Mouse (Mus musculus): ENCODE results near the gene Slc9a7. TPM values are rescaled to one million over a fixed set of nuclear protein-coding genes. Genes with fewer than 3 reads are reported as not detected.

Slc9a7 gene
- polyA plus RNA-seq, 1 experiment from 2014 or later: 13.3 TPM

DNA sequence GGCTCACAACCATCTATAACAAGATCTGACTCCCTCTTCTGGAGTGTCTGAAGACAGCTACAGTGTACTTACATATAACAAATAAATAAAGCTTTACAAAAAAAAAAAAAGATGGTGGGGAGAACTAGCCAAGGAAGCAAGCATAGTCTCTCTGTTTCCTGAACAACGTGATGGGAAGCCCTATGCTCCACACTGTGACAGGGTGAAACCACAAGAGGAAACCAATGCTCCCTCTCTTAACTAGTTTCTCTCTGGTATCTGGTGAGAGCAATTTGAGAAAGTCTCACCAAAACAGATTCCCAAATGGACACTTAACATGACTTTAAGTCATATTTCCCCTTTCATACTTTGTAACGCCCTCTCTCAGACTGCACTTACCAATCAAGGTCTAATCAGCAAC lies 5.4 kb downstream of the Slc9a7 start:
- no peaks in the 10 kb centered on the region for H3K9me3 ChIP-seq (replicated peaks; ENCODE audit: control insufficient read depth, low read length, poor library complexity, severe bottlenecking)
- H3K4me1 ChIP-seq (ENCODE audit: control insufficient read depth, insufficient read depth, low read length): no peaks in the 10 kb centered on the region
- no peak overlapping the region for H3K27ac ChIP-seq (ENCODE audit: low read length)
- no peak overlapping the region for H3K4me2 ChIP-seq (ENCODE audit: low read length)
- no peak for ATAC-seq
- no peaks in the 10 kb centered on the region for H3K36me3 ChIP-seq (ENCODE audit: control insufficient read depth, insufficient read depth, low read length)
- WGBS: 76% methylated on average over 2 of the region's 2 CpGs
- H3K9ac ChIP-seq (ENCODE audit: low read depth, low read length): no peak overlapping the region
- H3K27me3 ChIP-seq (ENCODE audit: control insufficient read depth, insufficient read depth, low read depth, low read length): no peaks in the 10 kb centered on the region
- H3K4me3 ChIP-seq (ENCODE audit: low read depth, low read length): no peak overlapping the region

DNA sequence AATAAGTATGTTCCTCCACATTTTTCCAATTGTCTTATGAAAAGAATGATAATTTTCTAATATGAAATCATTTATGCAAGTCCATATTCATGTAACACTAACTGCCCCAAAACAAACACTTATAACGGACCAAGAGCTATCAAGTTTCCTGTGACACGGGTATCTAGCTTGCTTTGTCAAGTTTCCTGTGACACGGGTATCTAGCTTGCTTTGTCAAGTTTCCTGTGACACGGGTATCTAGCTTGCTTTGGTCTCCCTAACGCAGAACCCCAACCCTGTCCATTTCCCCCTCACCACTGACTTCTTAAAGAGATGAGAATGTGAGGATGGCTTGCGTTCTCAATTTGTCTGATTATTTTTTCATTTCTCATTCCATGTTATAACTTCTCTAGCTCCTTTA lies 12.2 kb downstream of the Slc9a7 start:
- Histone ChIP-seq H3K36me3 (ENCODE audit: control insufficient read depth, insufficient read depth, low read length) (no peaks in the 10 kb centered on the region), H3K4me2 (ENCODE audit: low read length) (no peak overlapping the region), H3K9me3 (replicated peaks; ENCODE audit: control insufficient read depth, low read length, poor library complexity, severe bottlenecking) (no peaks in the 10 kb centered on the region), H3K27me3 (ENCODE audit: control insufficient read depth, insufficient read depth, low read depth, low read length) (no peaks in the 10 kb centered on the region), H3K27ac (ENCODE audit: low read length) (no peak overlapping the region), H3K4me3 (ENCODE audit: low read depth, low read length) (no peak overlapping the region), H3K4me1 (ENCODE audit: control insufficient read depth, insufficient read depth, low read length) (no peaks in the 10 kb centered on the region), H3K9ac (ENCODE audit: low read depth, low read length) (no peak overlapping the region)
- WGBS: 86% methylated on average over 6 of the region's 6 CpGs
- no peak for ATAC-seq

DNA sequence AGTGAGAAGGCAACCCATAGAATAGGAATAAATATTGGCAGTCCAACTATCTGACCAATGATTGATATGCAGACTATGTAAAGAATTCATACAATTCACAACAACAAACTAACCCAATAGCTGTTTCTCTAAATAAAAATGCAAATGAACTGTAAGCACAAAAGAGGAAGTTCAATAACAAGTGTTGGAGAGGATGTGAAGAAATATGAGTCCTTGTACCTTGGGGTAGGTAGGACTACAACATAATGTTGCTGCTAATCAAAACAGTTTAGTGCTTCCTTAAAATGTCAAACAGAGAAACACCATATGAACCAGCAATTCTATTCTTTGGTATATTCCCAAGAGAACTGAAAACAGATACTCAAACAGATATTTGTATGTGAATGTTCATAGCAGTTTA lies 17.8 kb downstream of the Slc9a7 start:
- ATAC-seq: no peak

DNA sequence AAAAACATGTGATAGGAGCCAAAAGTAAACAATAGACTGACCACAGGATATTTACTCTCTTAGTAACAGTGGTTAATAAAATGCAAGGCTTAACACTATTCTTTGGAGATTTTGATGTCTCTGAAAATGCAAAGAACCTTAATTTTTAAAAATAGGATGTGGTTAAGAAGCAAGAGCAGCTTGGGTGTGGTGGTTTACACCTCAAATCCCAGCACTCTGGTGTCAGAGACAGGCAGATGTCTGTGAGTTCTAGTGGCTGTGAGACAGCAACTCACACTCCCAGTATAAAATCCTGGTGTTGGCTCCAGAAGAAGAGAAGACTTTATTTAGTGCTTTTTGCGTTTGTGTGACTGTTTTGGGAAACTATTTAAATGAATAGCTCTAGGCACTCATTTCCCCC lies 19.6 kb downstream of the Slc9a7 start:
- H3K36me3 ChIP-seq (ENCODE audit: control insufficient read depth, insufficient read depth, low read length): no peaks in the 10 kb centered on the region
- H3K4me1 ChIP-seq (ENCODE audit: control insufficient read depth, insufficient read depth, low read length): no peaks in the 10 kb centered on the region
- H3K9me3 ChIP-seq (replicated peaks; ENCODE audit: control insufficient read depth, low read length, poor library complexity, severe bottlenecking): no peaks in the 10 kb centered on the region
- H3K27me3 ChIP-seq (ENCODE audit: control insufficient read depth, insufficient read depth, low read depth, low read length): no peaks in the 10 kb centered on the region
- WGBS: 55% methylated on average over 1 of the region's 1 CpGs
- H3K4me2 ChIP-seq (ENCODE audit: low read length): no peak overlapping the region
- H3K4me3 ChIP-seq (ENCODE audit: low read depth, low read length): no peak overlapping the region
- no peak for ATAC-seq
- no peak overlapping the region for H3K9ac ChIP-seq (ENCODE audit: low read depth, low read length)
- no peak overlapping the region for H3K27ac ChIP-seq (ENCODE audit: low read length)

More for the DNA sequence above, 17.8 kb downstream of the Slc9a7 start:
- Histone ChIP-seq H3K36me3 (ENCODE audit: control insufficient read depth, insufficient read depth, low read length) (no peaks in the 10 kb centered on the region), H3K4me1 (ENCODE audit: control insufficient read depth, insufficient read depth, low read length) (no peaks in the 10 kb centered on the region), H3K9me3 (replicated peaks; ENCODE audit: control insufficient read depth, low read length, poor library complexity, severe bottlenecking) (no peaks in the 10 kb centered on the region), H3K4me3 (ENCODE audit: low read depth, low read length) (no peak overlapping the region), H3K27me3 (ENCODE audit: control insufficient read depth, insufficient read depth, low read depth, low read length) (no peaks in the 10 kb centered on the region), H3K27ac (ENCODE audit: low read length) (no peak overlapping the region), H3K4me2 (ENCODE audit: low read length) (no peak overlapping the region), H3K9ac (ENCODE audit: low read depth, low read length) (no peak overlapping the region)

DNA sequence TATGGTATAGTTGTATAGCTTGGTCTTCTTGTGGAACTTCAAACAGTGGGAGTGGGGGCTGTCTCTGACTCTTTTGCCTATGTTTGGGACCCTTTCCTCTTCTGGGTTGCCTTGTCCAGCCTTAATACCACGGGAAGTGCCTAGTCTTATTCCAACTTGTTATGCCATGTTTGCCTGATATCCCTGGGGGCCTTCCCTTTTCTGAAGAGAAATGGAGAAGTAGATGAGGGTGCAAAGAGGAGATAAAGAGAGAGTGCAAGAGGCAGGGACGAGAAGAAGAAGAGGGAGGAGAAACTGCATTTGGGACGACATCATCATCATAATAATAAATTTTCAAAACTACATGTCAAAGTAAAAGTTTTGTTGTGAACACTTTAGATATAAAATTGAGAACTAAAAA lies 21.6 kb downstream of the Slc9a7 start:
- WGBS: 86% methylated on average over 3 of the region's 3 CpGs
- Histone ChIP-seq H3K9me3 (replicated peaks; ENCODE audit: control insufficient read depth, low read length, poor library complexity, severe bottlenecking) (no peaks in the 10 kb centered on the region), H3K27ac (ENCODE audit: low read length) (no peak overlapping the region), H3K4me2 (ENCODE audit: low read length) (no peak overlapping the region), H3K9ac (ENCODE audit: low read depth, low read length) (no peak overlapping the region), H3K4me3 (ENCODE audit: low read depth, low read length) (no peak overlapping the region), H3K27me3 (ENCODE audit: control insufficient read depth, insufficient read depth, low read depth, low read length) (no peaks in the 10 kb centered on the region), H3K36me3 (ENCODE audit: control insufficient read depth, insufficient read depth, low read length) (no peaks in the 10 kb centered on the region), H3K4me1 (ENCODE audit: control insufficient read depth, insufficient read depth, low read length) (no peaks in the 10 kb centered on the region)
- ATAC-seq: no peak

DNA sequence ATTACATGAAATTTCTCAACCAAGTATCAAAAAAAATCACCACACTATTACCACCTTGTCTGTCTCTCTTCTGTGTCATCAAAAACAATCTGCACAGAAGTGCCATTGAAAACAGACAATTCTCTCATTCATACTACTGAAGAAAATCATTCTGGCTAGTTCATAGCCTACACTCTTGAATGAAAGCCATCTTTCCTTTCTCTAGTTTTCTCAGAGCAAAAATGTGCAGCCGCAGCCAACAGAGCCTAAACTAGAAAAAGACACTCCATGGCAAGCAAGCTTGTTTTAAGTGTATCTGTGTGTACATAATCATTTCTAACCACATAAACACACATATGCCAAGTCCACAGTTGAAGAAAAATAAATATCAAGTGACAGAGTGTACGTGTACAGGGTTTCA lies 27.2 kb downstream of the Slc9a7 start:
- WGBS: 80% methylated on average over 2 of the region's 2 CpGs
- H3K9me3 ChIP-seq (replicated peaks; ENCODE audit: control insufficient read depth, low read length, poor library complexity, severe bottlenecking): no peaks in the 10 kb centered on the region
- no peak for ATAC-seq
- no peak overlapping the region for H3K4me3 ChIP-seq (ENCODE audit: low read depth, low read length)
- no peaks in the 10 kb centered on the region for H3K4me1 ChIP-seq (ENCODE audit: control insufficient read depth, insufficient read depth, low read length)
- no peak overlapping the region for H3K27ac ChIP-seq (ENCODE audit: low read length)
- no peak overlapping the region for H3K4me2 ChIP-seq (ENCODE audit: low read length)
- H3K36me3 ChIP-seq (ENCODE audit: control insufficient read depth, insufficient read depth, low read length): no peaks in the 10 kb centered on the region
- no peaks in the 10 kb centered on the region for H3K27me3 ChIP-seq (ENCODE audit: control insufficient read depth, insufficient read depth, low read depth, low read length)
- no peak overlapping the region for H3K9ac ChIP-seq (ENCODE audit: low read depth, low read length)

DNA sequence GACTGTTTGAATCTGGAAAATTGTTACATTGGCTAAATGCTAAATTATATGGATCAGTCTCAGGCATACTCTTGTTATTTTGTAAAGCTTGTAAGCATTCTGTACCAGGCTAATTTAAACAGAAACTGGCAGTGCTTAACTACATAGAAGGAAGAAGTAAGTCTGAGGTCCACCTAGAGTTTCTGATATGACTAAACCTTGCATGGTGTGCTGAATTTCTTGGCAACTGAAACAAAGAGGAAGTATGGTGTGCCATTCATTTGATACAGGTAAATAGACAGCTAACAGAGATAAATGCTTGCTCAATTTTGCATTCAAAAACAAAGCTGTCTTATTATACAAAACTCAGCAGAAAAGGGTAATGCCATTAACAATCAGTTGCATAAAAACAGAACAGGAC lies 63.5 kb downstream of the Slc9a7 start:
- Histone ChIP-seq H3K4me1 (ENCODE audit: control insufficient read depth, insufficient read depth, low read length) (no peaks in the 10 kb centered on the region), H3K27ac (ENCODE audit: low read length) (no peak overlapping the region), H3K36me3 (ENCODE audit: control insufficient read depth, insufficient read depth, low read length) (no peaks in the 10 kb centered on the region), H3K4me3 (ENCODE audit: low read depth, low read length) (no peak overlapping the region), H3K9ac (ENCODE audit: low read depth, low read length) (no peak overlapping the region), H3K27me3 (ENCODE audit: control insufficient read depth, insufficient read depth, low read depth, low read length) (no peaks in the 10 kb centered on the region), H3K9me3 (replicated peaks; ENCODE audit: control insufficient read depth, low read length, poor library complexity, severe bottlenecking) (no peaks in the 10 kb centered on the region), H3K4me2 (ENCODE audit: low read length) (no peak overlapping the region)
- no peak for ATAC-seq

DNA sequence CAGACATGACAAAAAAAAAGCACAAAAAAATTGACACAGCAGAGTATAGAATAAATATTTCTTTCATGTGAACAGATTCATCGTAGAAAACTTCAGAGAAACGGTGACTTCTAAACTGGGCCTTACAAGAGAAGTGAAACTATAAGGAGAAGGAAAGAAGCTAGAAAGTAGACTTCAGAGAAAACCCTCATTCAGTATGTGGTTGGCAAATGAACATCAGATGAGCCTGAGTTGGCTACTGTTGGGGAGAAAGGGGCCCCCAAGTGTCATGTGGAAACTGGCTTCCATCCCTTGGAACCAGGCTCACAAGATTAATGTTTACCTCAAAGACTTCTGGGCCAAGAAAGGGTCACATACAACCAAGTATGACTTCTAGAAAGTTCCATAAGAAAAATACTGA lies 70.1 kb downstream of the Slc9a7 start:
- 100% methylated on average over 2 of the region's 2 CpGs for WGBS

DNA sequence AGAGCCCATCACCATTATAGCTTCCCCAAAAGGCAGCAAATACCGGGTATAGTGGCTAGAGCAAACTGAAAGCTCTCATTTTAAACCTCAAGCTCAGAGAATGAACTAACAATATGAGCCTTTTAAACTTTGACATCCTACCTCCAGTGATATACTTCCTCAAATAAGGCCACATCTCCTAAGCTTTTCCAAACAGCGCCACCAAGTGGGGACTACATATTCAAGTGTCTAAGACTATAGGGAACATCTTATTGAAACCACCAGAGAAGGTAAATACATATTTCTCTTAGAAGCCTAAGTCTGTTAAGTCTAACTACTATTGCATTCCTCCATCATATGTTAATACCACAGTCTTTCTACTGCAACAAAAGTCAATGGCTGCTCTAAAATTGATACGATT lies 106.0 kb downstream of the Slc9a7 start:
- no peak overlapping the region for H3K4me2 ChIP-seq (ENCODE audit: low read length)
- no peak overlapping the region for H3K9ac ChIP-seq (ENCODE audit: low read depth, low read length)
- WGBS: 73% methylated on average over 3 of the region's 3 CpGs
- no peak overlapping the region for H3K4me3 ChIP-seq (ENCODE audit: low read depth, low read length)
- no peak for ATAC-seq
- H3K27me3 ChIP-seq (ENCODE audit: control insufficient read depth, insufficient read depth, low read depth, low read length): no peaks in the 10 kb centered on the region
- no peaks in the 10 kb centered on the region for H3K36me3 ChIP-seq (ENCODE audit: control insufficient read depth, insufficient read depth, low read length)
- H3K27ac ChIP-seq (ENCODE audit: low read length): no peak overlapping the region
- no peaks in the 10 kb centered on the region for H3K4me1 ChIP-seq (ENCODE audit: control insufficient read depth, insufficient read depth, low read length)
- no peaks in the 10 kb centered on the region for H3K9me3 ChIP-seq (replicated peaks; ENCODE audit: control insufficient read depth, low read length, poor library complexity, severe bottlenecking)

More for the DNA sequence above, 70.1 kb downstream of the Slc9a7 start:
- no peaks in the 10 kb centered on the region for H3K4me1 ChIP-seq (ENCODE audit: control insufficient read depth, insufficient read depth, low read length)
- no peaks in the 10 kb centered on the region for H3K36me3 ChIP-seq (ENCODE audit: control insufficient read depth, insufficient read depth, low read length)
- no peaks in the 10 kb centered on the region for H3K27me3 ChIP-seq (ENCODE audit: control insufficient read depth, insufficient read depth, low read depth, low read length)
- H3K4me2 ChIP-seq (ENCODE audit: low read length): no peak overlapping the region
- H3K27ac ChIP-seq (ENCODE audit: low read length): no peak overlapping the region
- H3K9me3 ChIP-seq (replicated peaks; ENCODE audit: control insufficient read depth, low read length, poor library complexity, severe bottlenecking): no peaks in the 10 kb centered on the region
- no peak overlapping the region for H3K9ac ChIP-seq (ENCODE audit: low read depth, low read length)
- ATAC-seq: no peak
- H3K4me3 ChIP-seq (ENCODE audit: low read depth, low read length): no peak overlapping the region

DNA sequence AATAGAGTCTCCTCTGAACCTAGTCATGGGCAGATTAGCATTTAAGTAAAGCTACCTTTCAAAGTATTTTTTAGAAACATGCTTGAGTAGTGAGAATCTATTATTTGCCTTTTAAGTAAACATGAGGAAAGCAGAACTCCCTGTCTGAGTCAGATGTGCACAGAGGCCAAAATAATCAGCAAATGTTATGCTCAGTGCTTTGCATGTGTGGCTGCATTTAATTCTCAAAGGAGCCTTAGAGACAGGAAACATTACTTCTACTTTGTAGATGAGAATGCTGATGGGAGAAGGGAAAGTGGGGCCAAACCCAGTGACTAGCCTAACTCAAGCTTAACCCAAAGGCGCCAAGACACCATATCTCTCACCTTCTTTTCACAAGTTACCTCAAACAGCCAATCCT lies 114.8 kb downstream of the Slc9a7 start:
- 77% methylated on average over 1 of the region's 1 CpGs for WGBS
- no peaks in the 10 kb centered on the region for H3K4me1 ChIP-seq (ENCODE audit: control insufficient read depth, insufficient read depth, low read length)
- H3K27me3 ChIP-seq (ENCODE audit: control insufficient read depth, insufficient read depth, low read depth, low read length): no peaks in the 10 kb centered on the region
- H3K27ac ChIP-seq (ENCODE audit: low read length): no peak overlapping the region
- no peaks in the 10 kb centered on the region for H3K9me3 ChIP-seq (replicated peaks; ENCODE audit: control insufficient read depth, low read length, poor library complexity, severe bottlenecking)
- no peak for ATAC-seq
- no peak overlapping the region for H3K9ac ChIP-seq (ENCODE audit: low read depth, low read length)
- H3K36me3 ChIP-seq (ENCODE audit: control insufficient read depth, insufficient read depth, low read length): no peaks in the 10 kb centered on the region
- no peak overlapping the region for H3K4me2 ChIP-seq (ENCODE audit: low read length)
- no peak overlapping the region for H3K4me3 ChIP-seq (ENCODE audit: low read depth, low read length)

Measured in midbrain, embryonic 16.5 days (tissue).